Mouse (Mus musculus) stomach, postnatal 0 days (tissue): ENCODE results near the gene Gm21095.
"Not testable (repeated sequence)": the region's sequence is repeated elsewhere in the genome, so short reads cannot be mapped to it uniquely, and the experiment has no call there.

Experiments used
- CTCF ChIP-seq: IDR thresholded peaks from 2 replicates; pipeline ENCODE4 v1.5.1; 2016; ENCODE audit warnings: antibody characterized with exemption, low read depth, mild to moderate bottlenecking, moderate library complexity
- EP300 ChIP-seq: optimal IDR thresholded peaks from 2 replicates; pipeline ENCODE3; 2016; ENCODE audit warnings: antibody characterized with exemption

DNA sequence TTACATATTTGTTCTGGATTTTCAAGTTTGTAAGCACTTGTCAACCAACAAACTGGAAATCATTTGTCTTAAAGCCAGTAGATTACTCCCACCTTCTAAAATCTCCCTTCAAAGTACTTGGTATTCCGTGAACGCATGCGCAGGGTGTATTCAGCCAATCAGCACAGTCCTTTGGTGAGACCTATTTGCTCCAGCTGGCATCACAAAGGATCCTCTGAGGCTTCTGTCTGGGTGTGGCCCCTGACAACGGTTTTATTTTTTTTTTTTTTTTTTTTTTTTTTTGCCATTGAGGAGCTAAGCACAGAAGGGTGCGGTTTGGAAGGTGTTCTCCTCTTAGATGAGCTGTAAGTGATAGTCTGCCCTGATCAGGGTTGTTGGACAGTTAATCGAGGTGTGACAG, at the start of gene Gm21095:
- TF ChIP-seq CTCF, EP300: not testable (repeated sequence)
